Mouse (Mus musculus) spleen, postnatal 4 days (tissue): Measurements from ENCODE around the gene Cspg4.
"Not testable (repeated sequence)": the region's sequence is repeated elsewhere in the genome, so short reads cannot be mapped to it uniquely, and the experiment has no call there.

Experiments
- DNase-seq, 2 experiments: peaks; one replicate each; pipeline ENCODE4 v3.0.0; 2022; ENCODE audit warnings: low spot score in 2 of 2

Gene Cspg4

GRCm38 (mm10) chr9:56926387-56926786, 61.6 kb downstream of the Cspg4 start:
- no peak for DNase-seq

- DNase-seq: no peak
Measured at GRCm38 (mm10) chr9:56927191-56928012, 62.6 kb downstream of the Cspg4 start.

GRCm38 (mm10) chr9:56928041-56928811, 63.4 kb downstream of the Cspg4 start, which contains the start of gene Snx33:
Snx33 (minus strand) TSS chr9:56928371.
- DNase-seq: peak; percentile 78 to 92

- DNase-seq: no peak
Measured at GRCm38 (mm10) chr9:56929496-56929895, 64.7 kb downstream of the Cspg4 start.

- no peak for DNase-seq
Measured at GRCm38 (mm10) chr9:56930556-56930955, 65.7 kb downstream of the Cspg4 start.

GRCm38 (mm10) chr9:56936861-56937222, 72.0 kb downstream of the Cspg4 start:
- no peak for DNase-seq

- DNase-seq: peak; percentile 88
Measured at GRCm38 (mm10) chr9:56937223-56938160, 72.7 kb downstream of the Cspg4 start, which contains the start of gene Imp3. Imp3 (plus strand) TSS chr9:56937475.

- DNase-seq: no peak
Measured at GRCm38 (mm10) chr9:56938374-56938773, 73.5 kb downstream of the Cspg4 start.

- DNase-seq: peak; percentile 51 to 79
Measured at GRCm38 (mm10) chr9:56947481-56947880, 82.6 kb downstream of the Cspg4 start.

- DNase-seq: not testable (repeated sequence)
Measured at GRCm38 (mm10) chr9:56948699-56949098, 83.9 kb downstream of the Cspg4 start.
